Mouse (Mus musculus) thymus, adult 2 months (tissue): Measurements from ENCODE around the gene Plxna4.

Source experiments
- CTCF ChIP-seq: fragments of 200-500 bp; IDR thresholded peaks from 2 replicates; pipeline ENCODE4 v1.5.1; 2012; ENCODE audit warnings: mild to moderate bottlenecking, control low read depth, low read length, moderate library complexity, borderline replicate concordance; ENCODE audit not compliant: control insufficient read depth, poor library complexity, insufficient read depth; ENCODE audit errors: extremely low read depth
- POLR2A ChIP-seq: fragments of 200-500 bp; IDR thresholded peaks from 2 replicates; pipeline ENCODE4 v1.6.1; 2012; ENCODE audit warnings: mild to moderate bottlenecking, low read length, control low read depth, moderate library complexity; ENCODE audit not compliant: control insufficient read depth, poor library complexity, insufficient read depth; ENCODE audit errors: extremely low read depth

DNA sequence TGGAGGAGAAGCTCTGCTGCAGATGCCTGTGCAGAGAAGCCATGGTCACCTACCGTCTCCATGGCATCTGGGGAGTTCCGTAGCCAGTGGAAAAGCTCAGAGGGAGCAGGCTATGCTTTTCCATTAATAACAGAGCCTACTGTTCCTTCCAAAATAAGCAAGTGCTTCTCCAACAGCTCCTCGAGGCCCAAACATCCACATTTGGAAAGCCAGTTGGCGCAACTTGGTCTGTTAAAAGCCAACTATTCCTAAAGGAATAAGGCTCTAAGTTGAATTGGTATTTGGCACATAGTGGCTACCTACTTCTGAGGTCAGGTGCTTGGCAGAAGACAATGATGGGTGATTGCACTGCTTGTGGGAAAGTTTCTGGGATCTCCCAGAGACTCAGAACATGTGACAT lies 437.2 kb downstream of the Plxna4 start:
- no peak for TF ChIP-seq CTCF
- no peak for TF ChIP-seq POLR2A
